Mouse (Mus musculus) cerebellum, adult 9-10 months (tissue): ENCODE results near the gene Ncdn.

Experiments
- DNase-seq: peaks from one replicate; pipeline ENCODE4 v3.0.0; 2022

Gene Ncdn

GRCm38 (mm10) chr4:126753268-126754230, at the start of gene Ncdn, which contains the start of gene AU040320:
TSS of gene Ncdn (minus strand) at chr4:126753438.
TSS of gene AU040320 (plus strand) at chr4:126753544.
- peak; percentile 99 for DNase-seq

- no peak for DNase-seq
These were observed 48.9 kb upstream of the Ncdn start for GRCm38 (mm10) chr4:126802174-126802573.

GRCm38 (mm10) chr4:126792341-126793102, 39.3 kb upstream of the Ncdn start:
- DNase-seq, result no peak

GRCm38 (mm10) chr4:126782996-126783395, 29.8 kb upstream of the Ncdn start:
- peak; percentile 62 for DNase-seq

GRCm38 (mm10) chr4:126782512-126782911, 29.3 kb upstream of the Ncdn start:
- no peak for DNase-seq

GRCm38 (mm10) chr4:126781871-126782270, 28.6 kb upstream of the Ncdn start:
- no peak for DNase-seq

GRCm38 (mm10) chr4:126779826-126780775, 26.9 kb upstream of the Ncdn start:
- no peak for DNase-seq

GRCm38 (mm10) chr4:126779148-126779581, 25.9 kb upstream of the Ncdn start:
- no peak for DNase-seq

- DNase-seq, result no peak
These were observed 21.9 kb upstream of the Ncdn start for GRCm38 (mm10) chr4:126775182-126775581.

GRCm38 (mm10) chr4:126773871-126774270, 20.6 kb upstream of the Ncdn start:
- no peak for DNase-seq

GRCm38 (mm10) chr4:126770831-126771230, 17.6 kb upstream of the Ncdn start:
- DNase-seq, result no peak

GRCm38 (mm10) chr4:126769800-126770563, 16.7 kb upstream of the Ncdn start:
- DNase-seq, result no peak

- no peak for DNase-seq
These were observed 10.2 kb upstream of the Ncdn start for GRCm38 (mm10) chr4:126763483-126763882.

GRCm38 (mm10) chr4:126762586-126763359, 9.5 kb upstream of the Ncdn start:
- no peak for DNase-seq

GRCm38 (mm10) chr4:126759435-126759834, 6.2 kb upstream of the Ncdn start:
- DNase-seq, result no peak

GRCm38 (mm10) chr4:126758299-126758698, 5.1 kb upstream of the Ncdn start:
- peak; percentile 50 for DNase-seq

- peak; percentile 94 for DNase-seq
These were observed 3.5 kb upstream of the Ncdn start for GRCm38 (mm10) chr4:126756766-126757165.

GRCm38 (mm10) chr4:126754736-126755374, 1.6 kb upstream of the Ncdn start:
- DNase-seq, result peak; percentile 55

- DNase-seq, result peak; percentile 68
These were observed 983 bp upstream of the Ncdn start for GRCm38 (mm10) chr4:126754231-126754611.

GRCm38 (mm10) chr4:126752608-126753141, 563 bp downstream of the Ncdn start:
- DNase-seq, result no peak
